Mouse (Mus musculus): ENCODE results near the gene Trim8.

Trim8 gene

GRCm38 (mm10) chr19:46562132-46562531 is 60.6 kb downstream of the Trim8 start:
- peak; percentile 77 for DNase-seq

- no peak for DNase-seq
Measured at GRCm38 (mm10) chr19:46562581-46563515, 61.3 kb downstream of the Trim8 start.

DNA sequence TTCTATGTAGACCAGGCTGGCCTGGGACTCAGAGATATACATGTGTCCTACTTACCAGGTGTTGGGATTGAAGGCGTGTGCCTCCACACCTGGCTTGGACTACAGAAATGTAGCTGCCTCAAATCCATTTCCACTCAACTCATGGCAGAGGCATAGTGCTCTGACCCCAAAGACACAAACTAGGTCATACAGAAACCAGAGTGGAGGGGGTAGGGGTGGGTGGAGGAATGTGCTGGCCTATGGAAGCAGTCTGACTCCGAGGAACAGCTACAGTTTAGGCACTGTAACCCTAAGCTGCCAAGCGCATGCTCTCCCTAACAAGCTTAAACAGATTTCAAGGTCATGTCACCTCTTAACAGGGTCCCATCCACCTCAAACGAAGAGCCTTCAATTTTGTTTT is 62.1 kb downstream of the Trim8 start:
- no peak for DNase-seq

GRCm38 (mm10) chr19:46564043-46564462 is 62.6 kb downstream of the Trim8 start:
- DNase-seq: no peak

Data from kidney, postnatal 10 days (tissue).